Mouse (Mus musculus) kidney, embryonic 15.5 days (tissue): Measurements from ENCODE around the gene Trim65. TPM values are rescaled to one million over a fixed set of nuclear protein-coding genes. Genes with fewer than 3 reads are reported as not detected.
"Not testable (repeated sequence)": the region's sequence is repeated elsewhere in the genome, so short reads cannot be mapped to it uniquely, and the experiment has no call there.

Experiments used
- ATAC-seq: fragments of 200-750 bp; cut with Nextera tagmentation; replicated peaks from 2 replicates; pipeline ENCODE4 v1.8.0; 2017; ENCODE audit warnings: moderate TSS enrichment; ENCODE audit not compliant: low FRiP score
- H3K27ac ChIP-seq: fragments of 300-500 bp; sonication (generic); 2 replicates; pipeline ENCODE4 v1.5.1; 2015; ENCODE audit warnings: mild to moderate bottlenecking, inconsistent platforms
- H3K27me3 ChIP-seq: fragments of 300-500 bp; sonication (generic); 2 replicates; pipeline ENCODE4 v1.6.1; 2015; ENCODE audit warnings: inconsistent platforms
- H3K36me3 ChIP-seq: fragments of 300-500 bp; sonication (generic); 2 replicates; pipeline ENCODE4 v1.6.1; 2015; ENCODE audit warnings: inconsistent platforms
- H3K4me1 ChIP-seq: fragments of 300-500 bp; sonication (generic); 2 replicates; pipeline ENCODE4 v1.6.1; 2015; ENCODE audit warnings: inconsistent platforms
- H3K4me2 ChIP-seq: fragments of 300-500 bp; sonication (generic); 2 replicates; pipeline ENCODE4 v1.6.1; 2015; ENCODE audit warnings: moderate library complexity, mild to moderate bottlenecking, inconsistent platforms
- H3K4me3 ChIP-seq: fragments of 300-500 bp; sonication (generic); replicated peaks from 2 replicates; pipeline ENCODE4 v1.5.1; 2015; ENCODE audit warnings: mild to moderate bottlenecking, inconsistent platforms
- H3K9ac ChIP-seq: fragments of 300-500 bp; sonication (generic); 2 replicates; pipeline ENCODE4 v1.6.1; 2015; ENCODE audit warnings: mild to moderate bottlenecking, inconsistent platforms
- H3K9me3 ChIP-seq: fragments of 300-500 bp; sonication (generic); replicated peaks from 2 replicates; pipeline ENCODE4 v1.6.1; 2016; ENCODE audit warnings: inconsistent platforms
- WGBS: fragments of 180-500 bp; shearing (Covaris S2); methylation state at CpG from one replicate; pipeline ENCODE4 v1.1.7; 2015; ENCODE audit warnings: mixed read lengths; 5-methylcytosine and 5-hydroxymethylcytosine counted together
- polyA plus RNA-seq: library from polyadenylated mRNA; unstranded; fragments of >200 nt; fragmentation: Nextera tagmentation; extraction: Ambion mirVana; gene quantifications from 2 replicates; pipeline ENCODE4 v1.2.1, GENCODE M21; 2015

The Trim65 gene
- polyA plus RNA-seq, 1 experiment from 2014 or later: 5.4 TPM

- Histone ChIP-seq H3K4me2 (peak overlapping the region; percentile 19; the same call in 1 of the 2 replicates), H3K9ac (no peak overlapping the region), H3K36me3 (no peaks in the 10 kb centered on the region), H3K9me3 (no peaks in the 10 kb centered on the region; the same call in 1 of the 2 replicates), H3K4me1 (peaks cover 17% of the 10 kb centered on the region), H3K27me3 (no peaks in the 10 kb centered on the region), H3K4me3 (no peak overlapping the region), H3K27ac (peak overlapping the region; percentile 70)
- WGBS: 49% methylated on average over 16 of the region's 16 CpGs
- ATAC-seq: no peak
Measured at GRCm38 (mm10) chr11:116093771-116094565, 37.0 kb downstream of the Trim65 start.

GRCm38 (mm10) chr11:116092959-116093358 is 38.0 kb downstream of the Trim65 start:
- H3K27ac ChIP-seq, H3K36me3 ChIP-seq, ATAC-seq, H3K9me3 ChIP-seq, H3K4me2 ChIP-seq, H3K27me3 ChIP-seq, H3K9ac ChIP-seq, H3K4me3 ChIP-seq: not testable (repeated sequence)
- 88% methylated on average over 6 of the region's 6 CpGs for WGBS
- peaks cover 16% of the 10 kb centered on the region for H3K4me1 ChIP-seq

DNA sequence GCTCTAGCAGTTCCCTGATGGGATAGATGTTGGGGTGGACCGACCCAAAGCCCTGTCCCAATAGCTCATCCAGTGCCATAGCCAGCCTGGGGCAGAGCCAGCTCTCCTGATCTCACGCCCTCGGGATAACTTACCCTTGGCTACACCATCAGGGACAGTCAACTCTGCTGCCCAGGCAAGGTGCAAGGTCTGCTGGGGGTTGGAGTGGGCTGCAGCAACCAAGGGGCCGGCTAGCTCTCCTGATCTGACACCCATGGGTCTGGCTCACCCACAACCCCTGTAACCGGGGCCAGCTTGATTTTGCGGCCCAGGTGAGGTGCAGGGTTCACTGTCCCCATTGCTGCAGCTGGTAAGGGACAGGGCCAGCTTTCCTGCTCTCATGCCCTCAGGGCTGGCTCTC is 39.3 kb downstream of the Trim65 start:
- Histone ChIP-seq H3K36me3 (no peaks in the 10 kb centered on the region), H3K4me3 (no peak overlapping the region), H3K9me3 (no peaks in the 10 kb centered on the region; the same call in 1 of the 2 replicates), H3K4me1 (peaks cover 21% of the 10 kb centered on the region), H3K27me3 (no peaks in the 10 kb centered on the region), H3K9ac (no peak overlapping the region), H3K4me2 (no peak overlapping the region), H3K27ac (no peak overlapping the region)
- no peak for ATAC-seq
- 83% methylated on average over 6 of the region's 6 CpGs for WGBS

DNA sequence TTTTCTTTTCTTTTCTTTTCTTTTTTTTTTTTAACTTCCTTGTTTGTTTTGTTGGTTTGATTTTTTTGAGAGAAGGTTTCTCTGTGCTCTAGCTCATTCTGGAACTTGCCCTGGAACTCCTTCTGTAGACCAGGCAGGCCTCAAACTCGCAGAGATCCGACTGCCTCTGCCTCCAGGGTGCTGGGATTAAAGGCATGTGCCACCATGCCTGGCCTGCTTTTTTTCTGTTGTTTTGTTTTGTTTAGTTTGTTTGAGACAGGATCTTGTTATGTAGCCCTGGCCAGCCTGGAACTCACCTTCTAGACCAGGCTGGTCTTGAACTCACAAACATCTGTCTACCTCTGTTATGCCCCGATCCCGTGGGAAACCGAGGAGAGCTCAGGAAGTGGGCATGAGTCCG is 41.4 kb downstream of the Trim65 start:
- Histone ChIP-seq H3K4me3 (no peak overlapping the region), H3K27ac (no peak overlapping the region), H3K9ac (no peak overlapping the region), H3K4me1 (peaks cover 32% of the 10 kb centered on the region), H3K27me3 (no peaks in the 10 kb centered on the region), H3K9me3 (no peaks in the 10 kb centered on the region), H3K36me3 (peaks cover 6% of the 10 kb centered on the region; the same call in 1 of the 2 replicates), H3K4me2 (no peak overlapping the region)
- 86% methylated on average over 6 of the region's 6 CpGs for WGBS
- no peak for ATAC-seq

DNA sequence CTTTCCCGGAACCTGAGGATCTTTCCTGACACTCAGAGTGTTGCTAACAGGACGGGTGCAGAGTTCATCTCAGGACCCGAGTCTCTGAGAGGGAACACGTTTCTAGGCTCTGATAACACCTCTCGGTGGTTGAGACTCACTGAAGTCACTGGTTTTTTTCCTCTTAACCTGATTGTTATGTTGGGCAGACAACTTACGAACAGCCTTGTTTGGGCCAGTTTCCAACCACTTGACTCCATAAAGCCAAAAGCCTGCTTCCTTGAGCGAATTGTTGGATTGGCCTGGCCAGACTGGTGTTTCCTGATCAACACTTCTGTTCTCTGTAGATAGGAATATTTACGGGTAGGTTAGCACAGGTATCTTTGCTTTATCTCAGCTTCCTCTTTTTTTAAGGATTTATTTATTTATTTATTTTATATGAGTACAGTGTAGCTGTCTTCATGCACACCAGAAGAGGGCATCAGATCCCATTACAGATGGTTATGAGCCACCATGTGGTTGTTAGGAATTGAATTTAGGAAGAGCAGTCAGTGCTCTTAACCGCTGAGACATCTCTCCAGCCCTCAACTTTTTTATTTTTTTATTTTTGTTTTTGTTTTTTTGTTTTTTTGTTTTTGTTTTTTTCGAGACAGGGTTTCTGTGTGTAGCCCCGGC is 42.1 kb downstream of the Trim65 start:
- WGBS: 83% methylated on average over 11 of the region's 11 CpGs
- H3K9me3 ChIP-seq: no peaks in the 10 kb centered on the region
- H3K27ac ChIP-seq: no peak overlapping the region
- H3K36me3 ChIP-seq: peaks cover 10% of the 10 kb centered on the region
- peaks cover 29% of the 10 kb centered on the region for H3K4me1 ChIP-seq
- ATAC-seq: no peak
- no peaks in the 10 kb centered on the region for H3K27me3 ChIP-seq
- no peak overlapping the region for H3K4me2 ChIP-seq
- H3K9ac ChIP-seq: no peak overlapping the region
- no peak overlapping the region for H3K4me3 ChIP-seq

- 78% methylated on average over 8 of the region's 8 CpGs for WGBS
- Histone ChIP-seq H3K9ac (no peak overlapping the region), H3K27me3 (no peaks in the 10 kb centered on the region), H3K4me3 (no peak overlapping the region), H3K36me3 (peaks cover 17% of the 10 kb centered on the region), H3K27ac (peak overlapping the region; percentile 87), H3K4me1 (peaks cover 23% of the 10 kb centered on the region), H3K4me2 (peak overlapping the region; percentile 61), H3K9me3 (no peaks in the 10 kb centered on the region)
- ATAC-seq: no peak
Measured at GRCm38 (mm10) chr11:116088188-116088587, 42.7 kb downstream of the Trim65 start.

- peaks cover 24% of the 10 kb centered on the region for H3K36me3 ChIP-seq
- H3K4me2 ChIP-seq: peak overlapping the region; percentile 61
- peaks cover 23% of the 10 kb centered on the region for H3K4me1 ChIP-seq
- H3K9me3 ChIP-seq: no peaks in the 10 kb centered on the region
- peak overlapping the region; percentile 87 for H3K27ac ChIP-seq
- 3% methylated on average over 31 of the region's 31 CpGs for WGBS
- H3K9ac ChIP-seq: peak overlapping the region; percentile 33; the same call in 1 of the 2 replicates
- peak; percentile 77 for ATAC-seq
- no peaks in the 10 kb centered on the region for H3K27me3 ChIP-seq
- peak overlapping the region; percentile 55 for H3K4me3 ChIP-seq
Measured at GRCm38 (mm10) chr11:116087194-116088130, 43.5 kb downstream of the Trim65 start.

- no peaks in the 10 kb centered on the region for H3K27me3 ChIP-seq
- H3K27ac ChIP-seq: peak within 1 kb of the TSS; percentile 87
- WGBS: 3% methylated on average over 38 of the region's 43 CpGs
- peaks cover 34% of the 10 kb centered on the region for H3K36me3 ChIP-seq
- peak within 1 kb of the TSS; percentile 40 for H3K9ac ChIP-seq
- peak; percentile 97 for ATAC-seq
- no peaks in the 10 kb centered on the region for H3K9me3 ChIP-seq
- peak within 1 kb of the TSS; percentile 61 for H3K4me2 ChIP-seq
- peak within 1 kb of the TSS; percentile 55 for H3K4me3 ChIP-seq
- peaks cover 23% of the 10 kb centered on the region for H3K4me1 ChIP-seq
Measured at GRCm38 (mm10) chr11:116086258-116087193, 44.4 kb downstream of the Trim65 start, which contains the start of gene Wbp2. Gene Wbp2, minus strand, starts transcription at chr11:116086995.

DNA sequence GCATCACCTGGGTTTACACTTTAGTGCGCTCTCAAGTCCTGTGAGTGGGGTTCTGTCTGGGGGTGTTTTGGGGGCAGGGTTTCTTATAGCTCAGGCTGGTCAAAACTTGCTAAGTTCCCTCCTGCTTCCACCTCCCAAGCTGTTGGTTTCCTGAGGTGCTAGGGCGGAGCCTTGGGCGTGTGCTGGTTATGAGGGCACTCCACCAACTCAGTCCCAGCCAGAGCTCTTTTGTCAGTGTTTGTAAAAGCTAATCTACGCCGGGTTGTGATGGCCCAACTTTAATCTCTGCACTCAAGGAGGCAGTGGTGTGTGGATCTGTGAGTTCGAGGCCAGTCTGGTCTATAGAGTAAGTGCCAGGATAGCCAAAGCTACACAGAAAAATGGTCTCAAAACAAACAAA is 46.8 kb downstream of the Trim65 start:
- Histone ChIP-seq H3K27me3 (no peaks in the 10 kb centered on the region), H3K27ac (no peak overlapping the region), H3K9ac (no peak overlapping the region), H3K4me2 (no peak overlapping the region), H3K4me1 (peaks cover 28% of the 10 kb centered on the region), H3K36me3 (peaks cover 57% of the 10 kb centered on the region), H3K9me3 (no peaks in the 10 kb centered on the region), H3K4me3 (no peak overlapping the region)
- 94% methylated on average over 6 of the region's 6 CpGs for WGBS
- ATAC-seq: no peak

GRCm38 (mm10) chr11:116083096-116083672 is 47.7 kb downstream of the Trim65 start:
- Histone ChIP-seq H3K36me3 (peaks cover 63% of the 10 kb centered on the region), H3K4me1 (peaks cover 33% of the 10 kb centered on the region), H3K9ac (no peak overlapping the region), H3K9me3 (no peaks in the 10 kb centered on the region), H3K27me3 (no peaks in the 10 kb centered on the region), H3K4me3 (no peak overlapping the region), H3K4me2 (no peak overlapping the region), H3K27ac (no peak overlapping the region)
- no peak for ATAC-seq
- 91% methylated on average over 14 of the region's 14 CpGs for WGBS
